Mouse (Mus musculus) thymus, postnatal 10 days (tissue): ENCODE measurements around the gene Rtkn2.

ENCODE experiments used
- DNase-seq, 2 experiments: peaks; one replicate each; pipeline ENCODE4 v3.0.0; 2021; ENCODE audit warnings: low spot score in 2 of 2

Gene Rtkn2

DNA sequence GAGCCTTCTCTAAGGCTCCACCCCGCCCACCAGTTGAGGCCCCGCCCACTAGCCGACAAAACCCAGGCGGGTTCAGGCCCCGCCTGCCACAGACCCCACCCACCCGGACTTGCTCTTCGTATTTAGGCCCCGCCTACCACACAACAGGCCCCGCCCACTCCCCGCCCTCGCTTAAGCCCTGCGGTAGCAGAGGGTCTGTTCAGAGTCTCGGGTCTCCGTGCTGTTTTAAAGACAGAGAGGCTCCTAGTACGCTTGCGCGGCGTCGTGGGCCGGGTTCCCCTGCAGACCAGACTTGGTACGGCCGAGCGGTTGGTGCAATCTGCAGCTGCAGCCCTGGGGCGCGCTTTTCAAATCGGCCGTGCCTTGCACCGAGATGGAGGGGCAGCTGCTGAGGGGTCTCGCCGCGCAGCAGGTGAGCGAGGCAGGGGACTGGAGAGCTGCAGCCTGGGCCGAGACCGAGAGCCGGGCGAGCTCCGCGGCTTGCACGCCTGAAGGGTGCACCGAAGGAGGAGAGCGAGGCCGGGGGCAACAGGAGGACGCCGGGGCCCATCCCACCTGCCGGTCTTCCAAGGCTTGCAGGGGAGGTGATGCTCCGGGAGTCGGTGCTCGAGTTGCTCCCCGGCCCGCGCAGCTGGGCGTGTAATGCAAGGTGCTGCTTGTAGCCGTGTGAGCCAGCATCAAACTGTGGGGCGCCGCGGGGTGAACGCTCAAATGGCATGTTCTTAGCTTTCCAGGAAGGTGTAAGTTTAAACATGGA lies at the start of gene Rtkn2:
Gene Rtkn2, plus strand, starts transcription at position 170 of the 757 bp plus-strand sequence.
- DNase-seq: peak; percentile 92 to 96

DNA sequence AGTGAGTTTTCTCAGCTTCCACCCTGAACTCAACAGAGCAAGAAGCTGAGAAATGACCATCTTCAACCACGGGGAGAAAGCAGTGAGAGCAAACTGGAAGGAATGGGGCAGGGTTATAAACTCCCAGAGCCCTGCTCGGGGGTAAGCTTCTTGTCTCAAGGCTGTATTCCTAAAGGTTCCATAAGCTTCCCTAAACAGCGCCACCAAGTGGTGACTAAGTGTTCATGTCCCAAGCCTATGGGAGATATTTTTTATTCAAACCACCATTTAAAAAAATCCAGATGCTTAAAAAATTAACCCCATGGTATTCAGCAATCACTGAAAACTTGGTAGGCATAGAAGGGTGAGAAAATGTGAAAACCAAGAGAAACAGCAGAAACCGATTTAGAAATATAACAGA lies 48.0 kb upstream of the Rtkn2 start:
- no peak for DNase-seq

DNA sequence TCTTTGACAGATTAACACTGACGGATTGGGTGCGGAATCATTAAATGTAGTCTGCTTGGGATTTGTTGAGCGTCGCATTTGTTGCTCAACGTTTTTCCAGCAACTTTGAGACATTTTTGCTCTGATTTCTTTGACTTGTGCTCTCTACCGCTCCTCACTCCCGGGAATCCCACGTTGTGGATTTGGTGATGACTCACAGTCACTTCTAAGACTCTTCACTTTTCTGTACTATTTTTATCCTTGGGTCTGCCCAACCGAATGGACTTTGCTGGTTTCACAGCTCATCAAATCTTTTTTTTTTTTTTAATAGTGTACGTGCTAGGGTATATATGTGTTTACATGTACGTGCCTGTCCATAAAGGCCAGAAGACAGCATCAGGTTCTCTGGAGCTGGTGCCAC lies 46.6 kb upstream of the Rtkn2 start:
- DNase-seq: no peak

- no peak for DNase-seq
These were observed 42.4 kb upstream of the Rtkn2 start for GRCm38 (mm10) chr10:67936944-67937343.

DNA sequence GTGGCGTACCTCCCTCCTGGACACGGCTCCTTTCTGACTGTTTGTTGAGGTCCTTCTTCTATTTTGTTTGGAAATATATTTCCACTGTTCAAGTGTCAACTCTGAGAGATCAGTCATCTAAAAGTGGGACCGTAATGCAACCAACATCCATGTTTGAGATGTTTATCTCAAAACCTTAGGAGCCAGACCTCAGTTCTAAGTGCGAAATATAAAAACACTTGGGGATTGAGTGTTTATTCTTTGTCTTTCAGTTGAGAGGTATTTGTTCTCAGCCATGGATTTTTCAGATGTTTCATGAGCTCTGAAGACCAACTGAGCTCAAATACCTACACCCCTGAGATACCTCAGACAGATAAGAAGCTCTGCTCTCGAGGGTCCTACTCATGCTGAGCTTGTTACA lies 41.6 kb upstream of the Rtkn2 start:
- DNase-seq: no peak

DNA sequence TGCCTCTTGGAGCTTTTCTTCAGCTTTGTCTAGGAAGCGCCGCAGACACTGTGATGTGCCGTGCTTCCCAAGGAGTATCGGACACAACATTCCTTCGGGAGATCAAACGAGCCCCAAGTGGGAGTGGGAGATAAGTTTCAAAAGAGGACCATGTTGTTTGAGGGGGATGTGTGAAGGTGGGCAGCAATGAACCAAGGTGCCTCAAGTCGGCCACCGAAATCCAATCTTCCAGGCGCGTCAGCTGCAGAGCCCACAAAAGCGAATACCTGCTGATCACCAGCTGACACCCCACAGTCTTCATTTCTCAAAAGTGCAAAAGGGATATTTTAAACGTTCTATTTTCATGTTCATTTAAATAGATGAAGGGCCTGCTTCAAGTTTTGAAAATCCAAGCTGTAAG lies 39.8 kb upstream of the Rtkn2 start:
- no peak for DNase-seq

DNA sequence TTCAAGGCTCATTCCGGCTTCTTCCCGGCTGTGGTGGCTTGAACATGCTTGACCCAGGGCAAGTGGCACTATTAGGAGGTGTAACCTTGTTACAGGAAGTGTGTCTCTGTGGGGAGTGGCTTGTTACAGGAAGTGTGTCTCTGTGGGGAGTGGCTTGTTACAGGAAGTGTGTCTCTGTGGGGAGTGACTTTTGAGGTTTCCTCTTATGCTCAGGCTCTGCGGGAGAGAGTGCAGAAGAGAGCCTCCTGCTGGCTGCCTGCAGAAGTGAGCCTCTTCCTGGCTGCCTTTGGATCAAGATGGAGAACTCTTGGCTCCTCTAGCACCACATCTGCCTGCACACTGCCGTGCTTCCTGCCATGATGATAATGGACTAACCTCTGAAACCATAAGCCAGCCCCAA lies 35.9 kb upstream of the Rtkn2 start:
- peak in 1 of 2 experiments; percentile 7 for DNase-seq

GRCm38 (mm10) chr10:67950059-67950748 lies 29.2 kb upstream of the Rtkn2 start:
- no peak for DNase-seq

DNA sequence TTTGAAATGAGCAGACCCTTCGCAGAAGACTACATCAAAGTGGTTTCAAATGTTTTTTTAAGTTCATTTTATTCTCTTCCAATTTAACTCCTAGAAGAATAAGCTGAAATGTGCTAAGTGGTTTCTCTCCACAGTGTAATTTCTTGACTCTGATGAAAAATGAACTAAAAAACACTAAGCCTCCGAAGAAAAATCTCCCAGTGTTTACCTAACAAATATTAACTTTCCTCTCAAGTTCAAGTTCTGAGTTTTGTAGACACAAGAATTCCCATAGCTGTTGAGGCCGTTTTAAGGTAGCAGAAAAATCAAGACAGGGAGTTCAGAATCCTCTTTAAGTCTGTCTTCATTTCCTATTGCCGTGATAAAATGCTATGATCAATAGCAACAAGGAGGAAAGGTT lies 27.7 kb upstream of the Rtkn2 start:
- no peak for DNase-seq

DNA sequence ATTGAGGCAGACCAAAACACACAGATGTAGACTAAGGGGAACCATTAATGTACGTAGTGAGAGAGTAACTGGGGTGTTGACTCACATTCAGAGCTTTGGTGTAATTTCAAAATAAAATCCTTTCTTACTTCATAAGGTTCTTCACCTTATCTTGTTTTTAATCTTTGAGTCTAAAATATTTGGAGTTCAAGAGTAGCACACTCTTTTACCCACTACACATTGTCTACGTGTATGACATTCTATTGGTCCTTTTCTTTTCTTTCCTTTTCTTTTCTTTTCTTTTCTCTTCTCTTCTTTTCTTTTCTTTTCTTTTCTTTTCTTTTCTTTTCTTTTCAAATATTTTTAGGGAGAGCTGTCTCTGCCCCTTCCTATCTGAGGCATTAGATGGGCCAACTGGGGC lies 23.4 kb upstream of the Rtkn2 start:
- DNase-seq: no peak

DNA sequence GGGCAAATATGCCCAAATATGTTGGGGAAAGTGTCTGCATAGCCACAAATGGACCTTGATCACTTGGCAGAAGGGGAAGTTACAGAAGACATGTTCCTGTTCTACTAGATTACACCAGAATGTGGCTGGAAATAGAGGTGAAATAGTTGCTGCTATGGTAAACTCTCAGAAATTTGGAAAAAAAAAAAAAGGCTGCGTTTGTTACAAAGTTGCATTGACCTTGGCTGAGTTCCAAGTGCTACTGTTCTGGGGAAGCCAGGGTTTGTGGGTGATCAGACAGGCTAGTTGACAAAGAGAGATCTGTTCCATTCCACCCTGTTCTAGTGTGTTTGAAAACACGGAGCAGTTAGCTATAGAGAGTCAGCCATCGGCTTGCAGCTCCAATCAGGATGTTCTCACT lies 19.4 kb upstream of the Rtkn2 start:
- no peak for DNase-seq

DNA sequence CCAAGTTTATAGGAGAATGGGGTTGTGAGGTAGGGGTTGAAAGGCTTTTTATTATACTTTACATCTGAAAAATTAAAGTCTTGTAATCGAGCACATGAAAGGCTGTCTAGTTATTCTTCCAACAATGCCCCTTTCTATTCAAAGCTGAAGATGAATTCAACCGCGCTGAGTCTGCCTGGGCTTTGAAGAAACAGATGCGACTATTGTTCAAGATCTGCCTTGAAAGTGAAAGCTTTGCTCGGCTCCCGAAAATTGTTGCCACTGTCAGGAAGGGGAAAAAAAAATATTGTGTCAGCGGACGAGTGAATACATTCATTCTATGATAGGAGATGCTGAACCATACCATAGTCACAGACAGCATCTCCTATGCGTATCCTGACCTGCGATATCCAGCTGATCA lies 16.9 kb upstream of the Rtkn2 start:
- no peak for DNase-seq

- no peak for DNase-seq
These were observed 15.3 kb upstream of the Rtkn2 start for GRCm38 (mm10) chr10:67964060-67964459.

DNA sequence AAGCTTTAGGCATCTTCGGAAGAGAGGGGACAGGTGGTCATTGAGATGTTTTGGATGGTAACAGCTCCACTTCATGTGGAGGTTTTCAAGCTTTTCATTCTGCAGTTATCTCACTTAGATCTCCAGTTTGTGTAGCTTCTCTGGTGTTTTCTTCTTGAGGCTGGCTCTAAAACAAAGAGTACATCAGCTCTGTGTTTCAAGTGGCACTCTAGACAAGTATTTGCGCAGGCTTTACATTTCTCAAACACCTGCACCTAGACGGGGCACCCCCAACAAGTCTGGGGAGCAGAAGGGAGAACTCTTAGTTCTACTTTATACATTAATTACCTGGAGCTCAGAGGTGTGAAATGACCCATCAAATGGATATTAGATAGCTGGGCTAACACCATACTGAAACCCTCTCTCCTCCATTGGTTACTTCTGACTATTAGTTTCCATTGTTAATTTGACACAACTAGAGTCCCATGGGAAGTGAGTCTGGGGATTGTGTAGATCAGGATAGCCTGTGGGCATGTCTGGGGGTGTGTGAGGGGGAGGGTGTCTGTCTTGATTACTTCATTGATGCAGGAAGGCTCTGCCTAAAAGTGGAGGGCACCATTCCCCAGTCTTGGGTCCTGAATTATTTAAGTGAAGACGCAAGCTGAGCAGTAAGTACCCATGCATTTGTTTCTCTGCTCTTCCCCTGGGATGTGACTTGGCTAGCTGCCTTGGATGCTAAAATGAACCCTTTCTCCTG lies 14.0 kb upstream of the Rtkn2 start:
- DNase-seq: no peak

GRCm38 (mm10) chr10:67966102-67966501 lies 13.3 kb upstream of the Rtkn2 start:
- no peak for DNase-seq

GRCm38 (mm10) chr10:67966983-67967382 lies 12.4 kb upstream of the Rtkn2 start:
- no peak for DNase-seq

DNA sequence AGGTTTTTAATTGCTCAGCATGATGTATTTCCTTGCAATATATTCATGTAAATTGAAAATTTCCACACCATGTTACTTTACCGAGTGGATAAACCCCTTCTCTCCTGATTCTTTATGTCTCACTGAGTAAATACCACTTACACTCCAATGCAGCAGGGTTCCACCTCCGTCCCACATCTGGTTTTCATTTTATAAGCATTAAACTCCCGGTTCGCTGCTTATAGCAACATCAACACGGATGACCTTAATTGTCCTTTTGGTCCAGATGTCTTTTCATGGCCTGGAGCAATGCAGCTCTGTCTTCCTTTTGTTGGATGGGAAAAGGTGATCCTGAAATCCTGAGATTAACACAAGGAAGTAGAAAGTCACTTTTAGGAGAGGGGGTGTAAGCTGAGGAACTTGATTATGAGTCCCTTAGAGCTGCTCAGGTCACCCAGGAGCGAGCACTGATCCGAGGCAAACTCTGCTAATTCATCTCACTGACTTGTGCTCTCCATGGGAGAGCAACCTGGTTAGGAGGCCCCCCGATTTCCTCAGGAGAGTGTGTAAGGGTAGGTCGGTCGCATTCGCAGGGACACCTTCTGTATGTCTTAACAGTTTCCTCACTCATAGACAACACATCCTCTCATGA lies 8.1 kb upstream of the Rtkn2 start:
- DNase-seq: no peak

DNA sequence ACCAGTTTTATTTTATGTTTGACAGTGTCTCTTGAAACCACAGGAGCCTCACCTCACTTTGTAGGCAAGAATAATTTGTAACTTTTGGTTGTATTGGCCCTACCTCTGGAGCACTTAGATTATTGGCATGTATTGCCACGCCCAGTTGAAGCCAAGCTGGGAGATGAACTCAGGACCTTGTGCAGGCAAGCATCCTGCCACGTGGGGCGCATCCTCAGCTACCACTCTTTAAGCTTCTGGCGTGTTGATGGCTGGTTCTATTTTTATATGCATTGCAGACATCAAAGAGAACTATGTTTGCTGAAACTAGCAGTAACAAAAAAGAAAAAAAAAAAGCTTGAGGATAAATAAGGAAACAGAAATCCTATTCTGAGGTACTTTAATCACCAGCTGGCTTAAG lies 2.1 kb upstream of the Rtkn2 start:
- peak; percentile 22 to 30 for DNase-seq

- no peak for DNase-seq
These were observed 4.4 kb downstream of the Rtkn2 start for GRCm38 (mm10) chr10:67983776-67984175.

- peak in 1 of 2 experiments; percentile 49 for DNase-seq
These were observed 5.0 kb downstream of the Rtkn2 start for GRCm38 (mm10) chr10:67984271-67984943.

- no peak for DNase-seq
These were observed 5.7 kb downstream of the Rtkn2 start for GRCm38 (mm10) chr10:67985100-67985499.

DNA sequence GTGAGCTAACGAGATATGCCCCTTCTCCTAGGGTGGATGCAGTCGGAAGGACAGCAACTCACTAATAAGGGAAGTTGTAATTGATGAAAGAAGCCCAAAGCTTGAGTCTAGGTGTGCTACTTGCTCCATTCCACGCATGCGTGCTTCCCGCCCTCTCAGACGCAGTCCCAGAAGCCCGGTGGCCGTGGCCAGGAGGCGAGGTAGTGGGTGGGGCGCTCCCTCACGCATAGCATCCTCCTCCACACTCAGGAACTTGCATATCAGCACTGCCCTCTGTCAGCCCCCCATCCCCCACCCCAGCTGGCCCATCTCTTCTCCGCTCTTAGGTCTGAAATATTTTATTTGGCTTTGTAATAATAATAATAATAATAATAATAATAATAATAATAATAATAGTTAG lies 16.0 kb downstream of the Rtkn2 start:
- no peak for DNase-seq
